Mouse (Mus musculus) CH12.LX (cell line): ENCODE data around the gene Dhx16. TPM values are rescaled to one million over a fixed set of nuclear protein-coding genes. Genes with fewer than 3 reads are reported as not detected.
A peak's percentile ranks its signal among the peaks of the same experiment; 100 is the strongest.

Source experiments
- DNase-seq: peaks from one replicate; pipeline ENCODE4 v3.0.0-alpha.2; 2013; ENCODE audit errors: extremely low read depth
- H3K27ac ChIP-seq: 2 replicates; pipeline ENCODE4 v1.5.1; 2012; ENCODE audit warnings: low read depth, mild to moderate bottlenecking, control low read depth, moderate library complexity; ENCODE audit not compliant: insufficient read depth
- H3K27me3 ChIP-seq: replicated peaks from 2 replicates; pipeline ENCODE3; 2012; ENCODE audit warnings: inconsistent platforms
- H3K36me3 ChIP-seq, 2 experiments: replicated peaks in 1 of 2; 2 replicates each; pipeline versions ENCODE3 to v1.6.1; 2012; ENCODE audit warnings: inconsistent platforms in 1 of 2, low read length in 1 of 2, mild to moderate bottlenecking in 1 of 2, mixed read lengths in 1 of 2, moderate library complexity in 1 of 2; ENCODE audit not compliant: control insufficient read depth in 1 of 2, insufficient read depth in 1 of 2
- H3K4me1 ChIP-seq, 2 experiments: 2 replicates each; pipeline ENCODE4 v1.6.1; 2012; ENCODE audit warnings: inconsistent platforms in 1 of 2, moderate library complexity in 1 of 2; ENCODE audit not compliant: insufficient read depth in 2 of 2, control insufficient read depth in 1 of 2
- H3K4me2 ChIP-seq: 2 replicates; pipeline ENCODE4 v1.6.1; 2012; ENCODE audit warnings: low read depth, mild to moderate bottlenecking, control low read depth; ENCODE audit not compliant: poor library complexity, insufficient read depth, severe bottlenecking
- H3K4me3 ChIP-seq, 3 experiments: fragments of 150-350 bp in 1 of 3; sonication (generic) in 1 of 3; replicated peaks in 1 of 3; 2 replicates each; pipeline versions ENCODE3 to v1.5.1; 2011 to 2012; ENCODE audit warnings: low read depth in 2 of 3, low read length in 2 of 3, mild to moderate bottlenecking in 2 of 3, moderate library complexity in 2 of 3, control low read depth in 1 of 3, improper control_type of control experiment in 1 of 3, inconsistent platforms in 1 of 3, mixed read lengths in 1 of 3; ENCODE audit not compliant: poor library complexity in 1 of 3
- H3K79me2 ChIP-seq: replicated peaks from 2 replicates; pipeline ENCODE4 v1.6.1; 2012; ENCODE audit warnings: mild to moderate bottlenecking, moderate library complexity; ENCODE audit not compliant: control insufficient read depth, poor library complexity, insufficient read depth, severe bottlenecking; ENCODE audit errors: extremely low read depth
- H3K9ac ChIP-seq: 2 replicates; pipeline ENCODE4 v1.6.1; 2012; ENCODE audit warnings: low read depth, mild to moderate bottlenecking, control low read depth, moderate library complexity; ENCODE audit not compliant: insufficient read depth
- H3K9me3 ChIP-seq: replicated peaks from 2 replicates; pipeline ENCODE3; 2012; ENCODE audit warnings: low read length, inconsistent platforms, mixed read lengths
- CHD1 ChIP-seq: IDR thresholded peaks from 2 replicates; pipeline ENCODE4 v1.6.1; 2012; ENCODE audit warnings: low read depth, low read length, improper control_type of control experiment, inconsistent platforms
- CTCF ChIP-seq, 2 experiments: IDR thresholded peaks in 1 of 2; conservative IDR thresholded peaks in 1 of 2; 2 replicates each; pipeline ENCODE4 v1.5.1; 2011 to 2012; ENCODE audit warnings: low read depth in 2 of 2, low read length in 2 of 2, improper control_type of control experiment in 1 of 2, inconsistent platforms in 1 of 2, mild to moderate bottlenecking in 1 of 2, moderate library complexity in 1 of 2
- E2F4 ChIP-seq: IDR thresholded peaks from 2 replicates; pipeline ENCODE4 v1.6.1; 2011; ENCODE audit warnings: low read depth, low read length, improper control_type of control experiment; ENCODE audit not compliant: insufficient replicate concordance
- ELF1 ChIP-seq: IDR thresholded peaks from 2 replicates; pipeline ENCODE4 v1.6.1; 2014; ENCODE audit warnings: low read depth, mild to moderate bottlenecking, inconsistent platforms, low read length, improper control_type of control experiment
- EP300 ChIP-seq: IDR thresholded peaks from 2 replicates; pipeline ENCODE4 v1.6.1; 2011; ENCODE audit warnings: low read length, improper control_type of control experiment
- JUN ChIP-seq: IDR thresholded peaks from 2 replicates; pipeline ENCODE4 v1.6.1; 2011; ENCODE audit warnings: low read depth, mild to moderate bottlenecking, low read length, improper control_type of control experiment, moderate library complexity; ENCODE audit not compliant: insufficient read depth
- MAX ChIP-seq: IDR thresholded peaks from 2 replicates; pipeline ENCODE4 v1.6.1; 2011; ENCODE audit warnings: low read length, improper control_type of control experiment
- MAZ ChIP-seq: IDR thresholded peaks from 2 replicates; pipeline ENCODE4 v1.6.1; 2012; ENCODE audit warnings: low read depth, mild to moderate bottlenecking, inconsistent platforms, low read length, improper control_type of control experiment, moderate library complexity
- MEF2A ChIP-seq: IDR thresholded peaks from 2 replicates; pipeline ENCODE4 v1.6.1; 2014; ENCODE audit warnings: low read depth, mild to moderate bottlenecking, inconsistent platforms, low read length, improper control_type of control experiment, borderline replicate concordance
- NELFE ChIP-seq: IDR thresholded peaks from 2 replicates; pipeline ENCODE4 v1.6.1; 2011; ENCODE audit warnings: low read depth, low read length, improper control_type of control experiment
- NRF1 ChIP-seq: IDR thresholded peaks from 2 replicates; pipeline ENCODE4 v1.6.1; 2014; ENCODE audit warnings: low read depth, mild to moderate bottlenecking, inconsistent platforms, low read length, improper control_type of control experiment, moderate library complexity
- PAX5 ChIP-seq: IDR thresholded peaks from 2 replicates; pipeline ENCODE4 v1.6.1; 2012; ENCODE audit warnings: low read length, inconsistent platforms, mixed read lengths
- POLR2A ChIP-seq: IDR thresholded peaks from 2 replicates; pipeline ENCODE4 v1.6.1; 2011; ENCODE audit warnings: low read depth, mild to moderate bottlenecking, improper control_type of control experiment, low read length
- POLR2AphosphoS2 ChIP-seq: IDR thresholded peaks from 2 replicates; pipeline ENCODE4 v1.6.1; 2011; ENCODE audit warnings: low read depth, low read length, improper control_type of control experiment
- RAD21 ChIP-seq: IDR thresholded peaks from 2 replicates; pipeline ENCODE4 v1.6.1; 2011; ENCODE audit warnings: low read depth, mild to moderate bottlenecking, low read length, improper control_type of control experiment, moderate library complexity
- SIN3A ChIP-seq: IDR thresholded peaks from 2 replicates; pipeline ENCODE4 v1.6.1; 2012; ENCODE audit warnings: low read length, improper control_type of control experiment, inconsistent platforms
- SMC3 ChIP-seq: IDR thresholded peaks from 2 replicates; pipeline ENCODE4 v1.6.1; 2011; ENCODE audit warnings: low read depth, low read length, improper control_type of control experiment
- TBP ChIP-seq: conservative IDR thresholded peaks from 2 replicates; pipeline ENCODE4 v1.6.1; 2011; ENCODE audit warnings: low read depth, low read length, improper control_type of control experiment
- TCF12 ChIP-seq: IDR thresholded peaks from 2 replicates; pipeline ENCODE4 v1.6.1; 2014; ENCODE audit warnings: low read depth, mild to moderate bottlenecking, inconsistent platforms, low read length, improper control_type of control experiment
- UBTF ChIP-seq: IDR thresholded peaks from 2 replicates; pipeline ENCODE4 v1.6.1; 2012; ENCODE audit warnings: low read depth, mild to moderate bottlenecking, inconsistent platforms, low read length, improper control_type of control experiment, moderate library complexity
- USF1 ChIP-seq: IDR thresholded peaks from 2 replicates; pipeline ENCODE4 v1.6.1; 2014; ENCODE audit warnings: low read depth, mild to moderate bottlenecking, inconsistent platforms, low read length, improper control_type of control experiment
- USF2 ChIP-seq: conservative IDR thresholded peaks from 2 replicates; pipeline ENCODE4 v1.6.1; 2011; ENCODE audit warnings: low read depth, low read length, improper control_type of control experiment
- ZC3H11A ChIP-seq: IDR thresholded peaks from 2 replicates; pipeline ENCODE4 v1.6.1; 2012; ENCODE audit warnings: low read depth, mild to moderate bottlenecking, inconsistent platforms, low read length, improper control_type of control experiment
- ZNF384 ChIP-seq: IDR thresholded peaks from 2 replicates; pipeline ENCODE4 v1.6.1; 2012; ENCODE audit warnings: low read depth, low read length, improper control_type of control experiment, inconsistent platforms
- dilution Hi-C: fragments of 300-500 bp; cut with MboI; formaldehyde crosslinking; loops from 2 replicates; pipeline ENCODE4 v1.14.3; 2020; ENCODE audit warnings: low sequenced_read_pairs; ENCODE audit not compliant: extremely low pct_unique_long_range_greater_than_20kb, extremely low pct_ligation_motif_present
- in situ Hi-C: fragments of 300-500 bp; cut with MboI; formaldehyde crosslinking; loops from 3 replicates; pipeline ENCODE4 v1.14.3; 2019; ENCODE audit warnings: low sequenced_read_pairs, low pct_ligation_motif_present, low pct_unique_long_range_greater_than_20kb, mixed read lengths
- polyA plus RNA-seq: library from polyadenylated mRNA; unstranded; fragments of >175 nt; gene quantifications from 2 replicates; pipeline ENCODE4 v1.2.1, GENCODE M21; 2012; ENCODE audit warnings: low read depth; ENCODE audit not compliant: insufficient read length
- total RNA-seq, 2 experiments: library from RNA; depleted of rRNA; stranded (reverse); fragments of 300-350 nt in 1 of 2; fragments of >200 nt in 1 of 2; gene quantifications; 2 replicates each; pipeline ENCODE4 v1.2.3; 2012 to 2014

Gene Dhx16
- total and polyA plus RNA-seq, 3 experiments: 74.8 to 107 (median 75.3) TPM

DNA sequence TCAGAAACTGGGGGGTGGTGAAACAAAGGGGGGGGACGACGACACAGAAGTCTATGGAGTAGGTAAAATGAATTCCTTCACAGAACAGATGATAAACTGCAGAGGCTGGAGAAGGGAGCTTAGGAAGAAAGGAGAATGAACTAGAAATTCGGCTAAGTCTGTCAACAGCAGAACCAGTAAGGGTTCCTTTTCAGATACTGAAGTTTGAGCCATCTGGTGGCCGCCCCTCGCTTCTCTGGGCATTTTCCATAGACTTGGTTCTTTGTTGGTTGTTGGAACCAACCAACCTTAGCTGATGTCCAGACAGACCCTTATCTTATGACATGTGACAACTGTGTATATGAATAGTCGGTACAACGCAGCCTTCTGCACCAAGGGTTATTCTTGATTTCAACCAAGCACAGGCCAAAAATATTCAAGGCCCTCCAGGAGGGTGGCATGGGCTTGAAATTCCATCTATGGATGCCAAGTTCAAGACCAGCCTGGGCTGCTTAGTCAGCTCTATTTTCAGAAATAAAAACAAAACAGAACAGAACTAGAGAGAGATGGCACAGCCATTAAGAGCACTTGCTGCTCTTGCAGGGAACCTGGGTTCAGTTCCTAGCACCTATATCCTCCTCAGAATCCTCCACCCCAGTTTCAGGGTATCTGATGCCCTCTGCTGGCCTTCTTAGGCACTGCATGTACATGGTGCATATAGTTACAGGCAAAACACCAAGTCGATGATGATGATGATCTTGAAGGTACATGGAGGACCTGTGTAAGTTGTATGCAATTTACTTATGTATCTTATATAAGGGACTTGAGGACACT is 8.5 kb upstream of the Dhx16 start:
- Histone ChIP-seq H3K4me3 (peak overlapping the region; percentile 58 to 74 (median 63)), H3K4me1 (peaks cover 0 to 27% of the 10 kb centered on the region in 2 experiments; a peak in 2 of 4 replicates), H3K36me3 (peaks cover 18 to 39% of the 10 kb centered on the region in 2 experiments), H3K4me2 (peak overlapping the region; percentile 85; the same call in 1 of the 2 replicates), H3K27me3 (no peaks in the 10 kb centered on the region), H3K9me3 (peaks cover 4% of the 10 kb centered on the region), H3K27ac (peak overlapping the region; percentile 83), H3K9ac (peak overlapping the region; percentile 69), H3K79me2 (peaks cover 51% of the 10 kb centered on the region)
- TF ChIP-seq RAD21 (peak; percentile 51), SMC3 (peak; percentile 53), ZNF384 (peak; percentile 65), UBTF (no peak), CTCF (conservative IDR thresholded peaks at IDR 0.05 in 1 of 2, IDR thresholded peaks at IDR 0.05 in 1 of 2; ENCODE audit: low read depth in 2 of 2, low read length in 2 of 2) (peak; percentile 63 to 70), POLR2A (no peak), JUN (no peak), MEF2A (no peak), TBP (0 out of 2 replicates have a peak, but pooled peaks have one; percentile 9)
- dilution Hi-C loops: no loop called here
- peak; percentile 58 for DNase-seq
- in situ Hi-C loops: loop anchor here (5.0 kb wide), 1 partner anchor 34 kb away; the partner anchor contains the start of gene Tubb5

DNA sequence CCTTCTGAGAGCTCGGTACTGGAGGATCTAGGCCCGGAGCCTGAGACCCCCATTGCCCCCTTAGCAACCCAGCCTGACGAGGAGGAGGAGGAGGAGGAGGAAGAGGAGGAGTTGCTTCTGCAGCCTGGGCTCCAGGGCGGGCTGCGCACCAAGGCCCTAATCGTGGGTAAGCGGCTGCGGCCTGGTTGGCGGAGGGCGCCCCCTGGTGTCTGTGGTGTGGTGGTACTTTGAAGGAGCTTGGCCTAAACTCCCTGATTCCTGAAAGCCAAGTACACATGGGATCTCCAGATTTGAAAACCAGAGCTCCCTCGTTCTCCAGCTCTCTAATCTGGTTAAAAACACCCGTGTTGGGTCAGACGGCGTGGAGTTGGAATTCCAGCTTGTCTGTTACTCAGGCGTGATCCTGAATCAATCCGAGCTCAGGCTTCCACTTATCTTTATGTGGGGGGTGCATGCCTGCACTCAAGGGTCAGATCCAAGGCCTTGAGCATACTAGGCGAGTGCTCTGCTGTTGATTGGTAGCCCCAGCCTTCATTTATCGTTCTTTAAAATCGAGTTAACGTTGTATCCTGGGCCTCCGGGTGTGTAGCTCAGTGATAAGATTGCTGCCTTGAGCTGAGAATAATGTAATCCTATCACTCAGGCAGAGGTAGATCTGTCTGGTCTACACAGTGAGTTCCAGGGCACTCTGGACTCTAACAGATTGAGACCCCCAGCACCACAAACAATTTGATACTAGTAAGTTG is 5.7 kb upstream of the Dhx16 start:
- peaks cover 0 to 27% of the 10 kb centered on the region in 2 experiments; a peak in 2 of 4 replicates for H3K4me1 ChIP-seq
- H3K27me3 ChIP-seq: no peaks in the 10 kb centered on the region
- in situ Hi-C loops (loop anchor here (5.0 kb wide), 1 partner anchor 37 kb away; the partner anchor contains the start of gene Tubb5), dilution Hi-C loops (no loop called here)
- H3K4me2 ChIP-seq: peak overlapping the region; percentile 25
- H3K36me3 ChIP-seq: peaks cover 19 to 49% of the 10 kb centered on the region in 2 experiments
- H3K79me2 ChIP-seq: peaks cover 31% of the 10 kb centered on the region
- TF ChIP-seq NELFE: no peak
- no peak for TF ChIP-seq E2F4
- TF ChIP-seq POLR2A: peak; percentile 34; the same call in 1 of the 2 replicates
- peak; percentile 85 for TF ChIP-seq RAD21
- no peak for TF ChIP-seq MAZ
- no peak for TF ChIP-seq USF1
- no peak for TF ChIP-seq POLR2AphosphoS2
- peak; percentile 50 to 95 for TF ChIP-seq CTCF (conservative IDR thresholded peaks at IDR 0.05 in 1 of 2, IDR thresholded peaks at IDR 0.05 in 1 of 2; ENCODE audit: low read depth in 2 of 2, low read length in 2 of 2)
- TF ChIP-seq ELF1: 0 out of 2 replicates have a peak, but pooled peaks have one; percentile 12
- TF ChIP-seq MAX: no peak
- no peak for TF ChIP-seq CHD1
- peak; percentile 54 for TF ChIP-seq NRF1
- TF ChIP-seq ZC3H11A: peak; percentile 18; the same call in 1 of the 2 replicates
- no peak for TF ChIP-seq TBP
- peak; percentile 96 for TF ChIP-seq SMC3
- no peak for TF ChIP-seq EP300
- peak; percentile 35; the same call in 1 of the 2 replicates for TF ChIP-seq SIN3A
- no peak for TF ChIP-seq JUN
- TF ChIP-seq MEF2A: no peak
- no peak for TF ChIP-seq PAX5
- no peak for TF ChIP-seq USF2
- no peak for TF ChIP-seq TCF12
- peak overlapping the region; percentile 1; the same call in 1 of the 2 replicates for H3K9ac ChIP-seq
- H3K4me3 ChIP-seq: no peak overlapping the region
- H3K27ac ChIP-seq: peak overlapping the region; percentile 6; the same call in 1 of the 2 replicates
- peak; percentile 81 for DNase-seq
- H3K9me3 ChIP-seq: peaks cover 4% of the 10 kb centered on the region
